Mouse (Mus musculus) stomach, postnatal 0 days (tissue): ENCODE results near the gene Asic4. TPM values are rescaled to one million over a fixed set of nuclear protein-coding genes. Genes with fewer than 3 reads are reported as not detected.

Source experiments
- ATAC-seq: fragments of 200-750 bp; cut with Nextera tagmentation; 2 replicates; pipeline ENCODE4 v1.8.0; 2017; ENCODE audit not compliant: low FRiP score, low TSS enrichment
- DNase-seq: peaks from one replicate; pipeline ENCODE4 v3.0.0-alpha.2; 2016; ENCODE audit warnings: low spot score
- H3K27ac ChIP-seq: fragments of 300-500 bp; sonication (generic); replicated peaks from 2 replicates; pipeline ENCODE4 v1.5.1; 2014; ENCODE audit warnings: mild to moderate bottlenecking, control low read depth
- H3K27me3 ChIP-seq: fragments of 300-500 bp; sonication (generic); 2 replicates; pipeline ENCODE4 v1.6.1; 2014; ENCODE audit warnings: low read length; ENCODE audit not compliant: control insufficient read depth, insufficient read depth
- H3K36me3 ChIP-seq: fragments of 300-500 bp; sonication (generic); 2 replicates; pipeline ENCODE4 v1.6.1; 2014; ENCODE audit warnings: low read length, mixed read lengths; ENCODE audit not compliant: control insufficient read depth, insufficient read depth
- H3K4me1 ChIP-seq: fragments of 300-500 bp; sonication (generic); replicated peaks from 2 replicates; pipeline ENCODE4 v1.6.1; 2014; ENCODE audit warnings: antibody characterized with exemption; ENCODE audit not compliant: control insufficient read depth, insufficient read depth
- H3K4me2 ChIP-seq: fragments of 300-500 bp; sonication (generic); replicated peaks from 2 replicates; pipeline ENCODE4 v1.6.1; 2014; ENCODE audit warnings: low read depth, mild to moderate bottlenecking, control low read depth, moderate library complexity
- H3K4me3 ChIP-seq: fragments of 300-500 bp; sonication (generic); 2 replicates; pipeline ENCODE4 v1.5.1; 2014; ENCODE audit warnings: low read depth, low read length, control low read depth
- H3K9ac ChIP-seq: fragments of 300-500 bp; sonication (generic); 2 replicates; pipeline ENCODE4 v1.6.1; 2014; ENCODE audit warnings: mild to moderate bottlenecking, low read length, control low read depth, mixed read lengths
- H3K9me3 ChIP-seq: fragments of 300-500 bp; sonication (generic); 2 replicates; pipeline ENCODE4 v1.6.1; 2016; ENCODE audit warnings: low read length; ENCODE audit not compliant: control insufficient read depth
- CTCF ChIP-seq: IDR thresholded peaks from 2 replicates; pipeline ENCODE4 v1.5.1; 2016; ENCODE audit warnings: antibody characterized with exemption, low read depth, mild to moderate bottlenecking, moderate library complexity
- EP300 ChIP-seq: optimal IDR thresholded peaks from 2 replicates; pipeline ENCODE3; 2016; ENCODE audit warnings: antibody characterized with exemption
- WGBS: fragments of 180-500 bp; shearing (Covaris S2); extraction: QIAGEN DNeasy Blood & Tissue Kit; methylation state at CpG from one replicate; pipeline ENCODE4 v1.1.7; 2014; 5-methylcytosine and 5-hydroxymethylcytosine counted together
- polyA plus RNA-seq: library from polyadenylated mRNA; unstranded; fragments of >200 nt; fragmentation: Nextera tagmentation; extraction: Ambion mirVana; gene quantifications from 2 replicates; pipeline ENCODE4 v1.2.1, GENCODE M21; 2015

Asic4 gene
- polyA plus RNA-seq, 1 experiment from 2014 or later: 0.55 TPM

DNA sequence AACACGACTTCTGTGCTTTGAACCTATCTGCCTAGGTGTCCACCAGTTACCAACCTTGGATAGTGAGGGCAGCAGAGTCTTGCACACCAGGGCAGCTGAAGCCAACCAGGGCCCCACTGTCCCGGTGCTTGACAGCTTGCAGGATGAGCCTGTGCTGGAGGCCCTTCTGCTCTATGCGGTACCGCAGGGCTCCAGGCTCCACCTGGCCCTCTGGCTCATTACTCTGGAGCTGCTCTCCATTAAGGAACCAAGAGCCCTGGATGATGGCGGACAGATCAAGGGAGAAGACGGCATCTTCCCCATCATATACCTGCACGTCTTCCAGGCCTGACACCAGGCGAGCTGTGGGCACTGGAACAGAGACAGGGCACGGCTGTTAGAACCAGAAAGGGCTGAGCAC, 51.7 kb downstream of the Asic4 start:
- Histone ChIP-seq H3K27me3 (no peaks in the 10 kb centered on the region), H3K4me2 (no peak overlapping the region), H3K9me3 (no peaks in the 10 kb centered on the region), H3K9ac (no peak overlapping the region), H3K36me3 (peaks cover 18% of the 10 kb centered on the region), H3K4me1 (no peaks in the 10 kb centered on the region), H3K27ac (no peak overlapping the region), H3K4me3 (no peak overlapping the region)
- ATAC-seq (no peak), DNase-seq (no peak)
- WGBS: 96% methylated on average over 9 of the region's 9 CpGs
- TF ChIP-seq CTCF (no peak), EP300 (no peak)

DNA sequence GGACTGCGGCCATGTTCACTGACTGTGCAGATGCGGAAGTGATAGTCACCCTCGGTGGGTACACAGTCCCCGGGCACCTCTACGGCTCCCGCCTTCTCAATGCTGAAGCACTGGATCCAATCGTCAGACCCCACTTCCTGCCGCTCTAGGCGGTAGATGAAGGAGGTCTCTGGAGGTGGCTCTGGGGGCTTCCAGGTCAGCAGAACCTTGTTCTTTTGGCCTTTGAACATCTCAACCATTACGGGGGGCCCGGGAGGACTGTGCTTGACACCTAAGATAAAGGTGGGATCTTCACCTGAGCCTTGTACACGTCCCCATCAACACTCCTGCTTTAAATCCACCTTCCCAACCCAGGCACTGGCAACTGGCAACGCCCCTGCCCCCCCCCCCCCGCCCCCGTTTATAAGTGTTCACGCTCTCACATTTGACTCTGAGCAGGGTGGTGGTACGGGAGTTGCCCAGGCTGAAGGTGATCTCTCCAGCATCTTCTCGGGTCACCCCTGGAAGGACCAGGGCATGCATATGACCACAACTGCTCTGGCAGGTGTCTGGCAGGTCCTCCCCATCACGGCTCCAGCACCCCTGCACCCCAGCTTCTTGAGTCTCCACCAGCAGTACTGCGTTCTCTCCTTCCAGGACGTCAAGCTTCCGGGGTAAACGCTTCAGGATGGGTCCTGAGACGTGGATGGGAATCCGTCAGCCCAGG, 52.9 kb downstream of the Asic4 start:
- no peaks in the 10 kb centered on the region for H3K27me3 ChIP-seq
- ATAC-seq: no peak
- no peak for DNase-seq
- no peaks in the 10 kb centered on the region for H3K9me3 ChIP-seq
- 0 out of 2 replicates have a peak overlapping the region, but pooled peaks have one; percentile 23 for H3K9ac ChIP-seq
- no peak for TF ChIP-seq CTCF
- no peak for TF ChIP-seq EP300
- peaks cover 16% of the 10 kb centered on the region for H3K36me3 ChIP-seq
- no peak overlapping the region for H3K4me3 ChIP-seq
- H3K4me1 ChIP-seq: no peaks in the 10 kb centered on the region
- H3K27ac ChIP-seq: no peak overlapping the region
- no peak overlapping the region for H3K4me2 ChIP-seq
- 89% methylated on average over 22 of the region's 25 CpGs for WGBS

DNA sequence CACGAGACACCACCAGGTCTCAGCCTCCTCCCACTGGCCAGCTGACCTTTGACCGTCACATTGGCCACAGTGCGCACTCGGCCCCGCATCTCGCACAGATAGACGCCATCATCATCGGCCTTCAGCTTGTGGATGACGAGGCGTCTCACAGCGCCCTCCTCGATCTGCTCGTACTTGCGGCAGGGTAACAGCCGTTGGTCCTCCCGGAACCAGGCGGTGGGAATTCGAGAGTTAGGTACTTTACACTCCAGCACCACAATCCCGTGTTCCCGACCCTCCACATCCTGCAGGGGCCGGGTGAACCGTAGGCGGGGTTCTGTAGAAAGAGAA, 53.4 kb downstream of the Asic4 start:
- no peak overlapping the region for H3K27ac ChIP-seq
- no peak overlapping the region for H3K4me3 ChIP-seq
- no peaks in the 10 kb centered on the region for H3K4me1 ChIP-seq
- peaks cover 15% of the 10 kb centered on the region for H3K36me3 ChIP-seq
- 65% methylated on average over 23 of the region's 23 CpGs for WGBS
- no peak overlapping the region; the same call in 1 of the 2 replicates for H3K4me2 ChIP-seq
- TF ChIP-seq CTCF (no peak), EP300 (no peak)
- no peaks in the 10 kb centered on the region for H3K27me3 ChIP-seq
- ATAC-seq (no peak), DNase-seq (no peak)
- H3K9ac ChIP-seq: 0 out of 2 replicates have a peak overlapping the region, but pooled peaks have one; percentile 23
- no peaks in the 10 kb centered on the region for H3K9me3 ChIP-seq

DNA sequence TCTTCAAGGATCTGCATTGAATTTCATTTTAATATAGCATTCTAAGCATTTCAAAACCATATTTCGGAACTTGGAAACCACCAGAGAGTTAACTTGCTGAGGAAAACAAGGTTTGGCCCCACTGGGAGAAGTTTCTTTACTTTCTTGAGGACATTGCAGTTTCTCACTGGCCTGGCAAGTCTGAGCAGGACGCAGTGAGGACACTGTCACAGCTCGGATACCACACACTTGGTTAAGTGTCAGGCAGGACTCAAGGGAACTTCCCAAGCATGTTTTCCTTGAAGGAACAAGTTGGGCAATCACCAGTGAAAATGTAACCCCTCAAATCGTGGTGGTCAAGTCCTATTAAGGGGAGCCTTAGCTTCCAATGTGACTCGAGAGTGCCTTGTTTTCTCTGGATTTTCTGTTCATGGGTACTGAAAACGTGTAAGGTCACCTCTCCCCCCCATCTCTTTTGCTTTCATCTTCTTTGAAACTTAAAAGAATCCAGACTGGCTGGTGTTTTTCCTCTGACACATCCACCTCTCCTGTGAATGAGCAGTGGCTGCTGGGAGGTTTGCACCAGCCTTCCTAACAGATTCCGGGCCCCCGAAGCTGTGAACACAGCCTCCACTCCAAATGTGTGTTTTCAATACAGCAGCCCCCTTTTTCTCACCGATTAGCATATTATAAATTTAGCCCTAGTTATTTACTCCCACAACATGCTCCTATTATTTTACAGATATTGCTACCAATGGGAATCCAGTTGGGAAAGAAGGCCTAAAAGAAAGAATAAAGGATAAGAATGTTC, 54.2 kb downstream of the Asic4 start:
- H3K36me3 ChIP-seq: peaks cover 15% of the 10 kb centered on the region

DNA sequence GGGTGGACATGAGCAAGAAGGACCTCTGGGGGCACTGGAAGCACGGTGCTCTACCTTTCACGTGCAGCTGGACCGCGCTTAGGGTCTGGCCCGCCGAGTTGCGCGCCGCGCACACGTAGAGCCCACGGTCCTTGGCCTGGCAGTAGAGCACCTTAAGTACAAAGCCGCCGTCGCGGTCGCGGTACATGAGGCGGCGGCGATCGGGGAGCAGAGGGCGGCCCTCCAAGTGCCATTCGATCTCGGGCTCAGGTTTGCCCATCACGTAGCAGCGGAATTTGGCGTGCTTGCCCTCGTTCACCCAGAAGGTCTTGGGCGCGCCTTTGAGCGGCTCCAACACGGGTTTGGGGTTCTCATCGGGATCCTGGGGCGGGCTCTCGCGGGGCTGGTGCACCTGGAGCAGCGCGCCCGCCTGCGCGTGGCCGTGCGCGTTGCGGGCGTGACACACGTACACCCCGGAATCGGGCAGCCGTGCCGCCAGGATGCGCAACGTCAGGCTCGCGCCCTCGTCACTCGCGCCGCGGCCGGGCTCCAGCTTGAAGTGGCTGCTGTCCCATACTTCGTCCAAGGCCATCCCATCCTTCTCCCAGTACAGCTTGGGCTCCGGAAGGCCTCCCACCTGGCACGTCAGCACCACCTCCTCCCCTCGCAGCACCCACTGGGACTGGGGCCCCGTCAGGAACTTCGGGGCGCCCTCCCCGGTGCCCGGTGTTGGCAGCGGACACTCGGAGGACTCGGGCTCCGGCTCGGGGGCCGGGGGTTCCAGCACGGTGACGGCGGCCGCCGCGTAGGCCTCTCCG, 55.1 kb downstream of the Asic4 start:
- DNase-seq (peak; percentile 81), ATAC-seq (peak; percentile 76)
- H3K9ac ChIP-seq: peak overlapping the region; percentile 93
- H3K27me3 ChIP-seq: no peaks in the 10 kb centered on the region
- H3K27ac ChIP-seq: peak overlapping the region; percentile 95
- H3K9me3 ChIP-seq: no peaks in the 10 kb centered on the region
- H3K36me3 ChIP-seq: peaks cover 10% of the 10 kb centered on the region
- H3K4me2 ChIP-seq: peak overlapping the region; percentile 91
- under 1% methylated on average over 72 of the region's 84 CpGs for WGBS
- TF ChIP-seq EP300: no peak
- 0 out of 2 replicates have a peak, but pooled peaks have one; percentile 29 for TF ChIP-seq CTCF
- H3K4me3 ChIP-seq: peak overlapping the region; percentile 85
- H3K4me1 ChIP-seq: no peaks in the 10 kb centered on the region

More for the DNA sequence above, 54.2 kb downstream of the Asic4 start:
- no peak for DNase-seq
- no peaks in the 10 kb centered on the region for H3K27me3 ChIP-seq
- H3K4me1 ChIP-seq: no peaks in the 10 kb centered on the region
- H3K27ac ChIP-seq: no peak overlapping the region
- peak overlapping the region; percentile 91 for H3K4me2 ChIP-seq
- no peaks in the 10 kb centered on the region for H3K9me3 ChIP-seq
- 44% methylated on average over 9 of the region's 9 CpGs for WGBS
- TF ChIP-seq EP300: no peak
- TF ChIP-seq CTCF: no peak
- H3K9ac ChIP-seq: peak overlapping the region; percentile 93; the same call in 1 of the 2 replicates
- no peak for ATAC-seq
- H3K4me3 ChIP-seq: peak overlapping the region; percentile 85
